Mouse (Mus musculus) brown adipose tissue, adult 24 weeks (tissue): ENCODE results near the gene Lyrm7. TPM values are rescaled to one million over a fixed set of nuclear protein-coding genes. Genes with fewer than 3 reads are reported as not detected.

Source experiments
- H3K27ac ChIP-seq: fragments of 200-500 bp; replicated peaks from 2 replicates; pipeline ENCODE4 v1.5.1; 2012; ENCODE audit warnings: low read depth, mild to moderate bottlenecking, low read length
- H3K4me1 ChIP-seq: fragments of 200-500 bp; 2 replicates; pipeline ENCODE4 v1.6.1; 2012; ENCODE audit warnings: low read length, mixed read lengths; ENCODE audit not compliant: control insufficient read depth, insufficient read depth, insufficient read length
- H3K4me3 ChIP-seq: fragments of 200-500 bp; 2 replicates; pipeline ENCODE4 v1.5.1; 2012; ENCODE audit warnings: low read depth, mild to moderate bottlenecking, low read length, moderate library complexity; ENCODE audit not compliant: insufficient read depth
- polyA plus RNA-seq: library from polyadenylated mRNA; stranded (reverse); fragments of >200 nt; gene quantifications from 2 replicates; pipeline ENCODE4 v1.2.4, GENCODE M21; 2012; ENCODE audit not compliant: missing spikeins, insufficient read depth, insufficient read length

Gene Lyrm7
- polyA plus RNA-seq, 1 experiment = 62.3 TPM

DNA sequence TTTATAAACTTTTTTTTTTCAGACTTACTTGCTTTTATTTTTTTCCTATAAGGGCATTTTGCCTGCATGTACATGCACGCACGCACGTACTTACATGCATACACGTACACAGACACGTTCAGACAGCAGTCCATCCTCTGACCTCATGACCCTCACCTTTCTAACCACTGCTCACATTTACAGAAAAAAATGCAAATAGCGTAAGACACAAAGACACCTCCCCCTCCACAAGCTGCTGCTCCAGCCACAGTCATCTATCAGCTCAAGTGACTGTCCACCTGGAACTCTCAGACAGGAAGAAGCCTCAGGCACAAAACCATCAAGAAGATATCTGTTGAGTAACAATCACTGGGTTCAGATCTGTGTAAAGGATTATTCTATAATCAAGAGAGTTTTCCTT lies 78.5 kb downstream of the Lyrm7 start:
- H3K4me3 ChIP-seq = no peak overlapping the region
- peaks cover 15% of the 10 kb centered on the region for H3K4me1 ChIP-seq
- no peak overlapping the region for H3K27ac ChIP-seq

DNA sequence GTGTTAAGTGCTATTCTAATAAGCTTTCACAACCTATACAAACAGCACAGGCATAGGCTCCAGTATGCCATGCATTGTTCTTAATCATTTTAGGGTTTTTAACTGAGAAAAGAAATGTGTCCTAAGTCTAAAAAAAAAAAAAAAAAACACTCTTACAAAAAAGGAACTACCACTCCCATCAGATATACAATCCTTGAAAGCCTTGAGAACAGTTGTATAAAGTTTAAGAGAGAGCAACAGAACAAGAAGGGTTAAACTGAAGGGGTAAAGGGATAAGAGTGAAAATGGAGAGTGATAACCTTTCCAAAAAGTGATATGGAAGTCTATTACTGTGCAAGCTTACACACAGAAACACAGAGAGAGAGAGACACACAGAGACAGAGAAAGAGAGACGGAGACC lies 80.8 kb downstream of the Lyrm7 start:
- Histone ChIP-seq H3K4me3 (no peak overlapping the region), H3K4me1 (peaks cover 23% of the 10 kb centered on the region), H3K27ac (no peak overlapping the region)

DNA sequence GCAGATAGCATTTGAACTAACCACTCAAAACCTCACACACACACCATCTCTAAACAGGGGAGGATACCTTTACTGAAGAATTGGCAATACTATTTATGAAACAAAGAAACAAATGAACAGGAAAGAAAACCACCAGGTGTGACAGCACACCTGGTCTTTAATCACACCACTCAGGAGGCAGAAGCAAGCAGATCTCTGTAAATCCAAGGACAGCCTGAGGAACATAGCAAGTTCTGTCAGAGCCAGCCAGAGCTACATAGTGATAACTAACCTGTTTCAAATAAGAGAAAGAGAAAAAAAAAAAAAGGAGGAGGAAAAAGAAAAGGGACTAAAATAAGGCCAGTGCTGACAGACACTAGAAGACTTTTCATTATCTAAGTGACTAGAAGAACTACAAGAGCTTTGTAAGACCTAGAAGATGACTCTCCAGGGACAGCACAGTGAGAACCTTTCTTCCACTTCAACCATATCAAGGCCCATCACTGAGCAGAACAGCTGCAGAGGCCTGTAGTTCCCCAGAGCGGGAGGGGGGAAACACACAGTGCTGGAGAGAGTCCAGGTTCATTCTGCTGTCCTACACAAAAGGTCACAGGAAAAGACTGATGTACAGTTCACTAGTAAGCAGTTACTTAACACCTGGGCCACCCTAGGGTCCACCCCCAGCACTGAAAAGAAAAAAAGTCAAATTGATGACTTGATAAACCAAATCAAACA lies 82.4 kb downstream of the Lyrm7 start:
- H3K27ac ChIP-seq = no peak overlapping the region
- no peak overlapping the region for H3K4me3 ChIP-seq
- H3K4me1 ChIP-seq = peaks cover 29% of the 10 kb centered on the region

DNA sequence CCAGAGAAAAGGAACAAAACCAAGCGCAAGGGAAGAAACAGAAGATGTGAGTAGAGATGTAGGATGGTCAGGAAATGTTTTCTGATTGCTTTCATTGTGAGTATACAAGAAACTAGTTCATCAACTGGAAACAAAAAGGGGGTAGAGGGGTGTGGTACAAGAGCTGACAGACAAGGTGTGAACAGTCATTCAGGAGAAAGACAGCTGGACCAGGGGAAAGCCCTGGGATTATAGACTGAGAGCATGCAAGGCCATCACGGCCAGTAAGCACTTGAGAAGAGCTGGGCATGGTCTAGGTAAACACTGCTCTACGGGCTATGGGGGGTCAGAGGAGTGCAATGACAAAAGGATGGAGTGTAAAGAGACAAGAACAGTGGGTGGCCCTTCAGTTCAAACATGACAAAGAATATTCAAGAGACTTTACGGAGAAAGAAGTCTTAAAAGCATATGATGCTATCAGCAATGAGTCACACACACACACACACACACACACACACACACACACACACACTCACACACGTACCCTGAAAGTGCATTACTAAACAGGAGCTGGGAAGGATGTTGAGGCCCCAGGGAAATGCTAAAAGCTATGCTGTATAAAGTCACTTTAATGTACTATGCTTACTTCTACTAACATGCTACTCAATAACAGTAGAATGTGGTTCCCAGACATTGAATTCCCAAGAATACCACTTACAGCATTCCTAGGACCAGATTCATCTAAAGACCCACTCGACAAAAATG lies 83.2 kb downstream of the Lyrm7 start:
- Histone ChIP-seq H3K4me1 (peaks cover 29% of the 10 kb centered on the region), H3K27ac (no peak overlapping the region), H3K4me3 (no peak overlapping the region)

Other genes starting within 250 kb of the Lyrm7 start
- gene Cdc42se2, start 73.2 kb downstream of the Lyrm7 start, polyA plus RNA-seq = 11.8 and 18.7 TPM in 2 replicates
- gene Hint1, start 5.5 kb upstream of the Lyrm7 start, polyA plus RNA-seq = 558 and 608 TPM in 2 replicates
- 1,156 and 2,121 TPM in 2 replicates for gene Gpx3, start 41.5 kb upstream of the Lyrm7 start, polyA plus RNA-seq
- gene Tnip1, start 102.0 kb upstream of the Lyrm7 start, polyA plus RNA-seq = 16.0 and 16.9 TPM in 2 replicates
- gene Anxa6, start 172.5 kb upstream of the Lyrm7 start, polyA plus RNA-seq = 212 and 213 TPM in 2 replicates
- 42.5 and 46.3 TPM in 2 replicates for gene Ccdc69, start 217.2 kb upstream of the Lyrm7 start, polyA plus RNA-seq
- 57.5 and 65.4 TPM in 2 replicates for gene Gm2a, start 237.2 kb upstream of the Lyrm7 start, polyA plus RNA-seq